Mouse (Mus musculus): ENCODE data around the gene Ddx46. TPM values are rescaled to one million over a fixed set of nuclear protein-coding genes. Genes with fewer than 3 reads are reported as not detected.

Ddx46 gene
- polyA plus RNA-seq, 1 experiment, result 15.2 TPM

- Histone ChIP-seq H3K4me3 (ENCODE audit: insufficient read depth, poor library complexity, severe bottlenecking) (no peak overlapping the region), H3K79me3 (ENCODE audit: low read depth) (no peaks in the 10 kb centered on the region), H3K79me2 (ENCODE audit: control insufficient read depth, insufficient read depth) (no peaks in the 10 kb centered on the region), H3K36me3 (ENCODE audit: control insufficient read depth, insufficient read depth) (peaks cover 74% of the 10 kb centered on the region), H3K27me3 (ENCODE audit: control insufficient read depth, insufficient read depth, insufficient read length) (no peaks in the 10 kb centered on the region), H3ac (ENCODE audit: control insufficient read depth, insufficient read length, low read depth) (no peak overlapping the region)
- no peak for TF ChIP-seq USF1 (IDR thresholded peaks at IDR 0.05; ENCODE audit: low read depth)
- TF ChIP-seq MYOG (IDR thresholded peaks at IDR 0.05; ENCODE audit: control insufficient read depth, extremely low read depth, insufficient read length), result no peak
- no peak for TF ChIP-seq FOSL1 (IDR thresholded peaks at IDR 0.05; ENCODE audit: insufficient read depth, low read length, poor library complexity, severe bottlenecking)
- TF ChIP-seq CEBPB (IDR thresholded peaks at IDR 0.05; ENCODE audit: low read depth), result no peak
- no peak for TF ChIP-seq MYOD1 (IDR thresholded peaks at IDR 0.05; ENCODE audit: control insufficient read depth, insufficient read length, low read depth)
- TF ChIP-seq MAX (IDR thresholded peaks at IDR 0.05), result no peak
- no peak for TF ChIP-seq CTCF (IDR thresholded peaks at IDR 0.05; ENCODE audit: control insufficient read depth, insufficient read depth, insufficient read length)
Measured at GRCm38 (mm10) chr13:55677364-55677763, 42.5 kb downstream of the Ddx46 start.

GRCm38 (mm10) chr13:55682201-55682600, 47.4 kb downstream of the Ddx46 start:
- H3K36me3 ChIP-seq (ENCODE audit: control insufficient read depth, insufficient read depth), result peaks cover 34% of the 10 kb centered on the region
- no peaks in the 10 kb centered on the region for H3K79me2 ChIP-seq (ENCODE audit: control insufficient read depth, insufficient read depth)
- TF ChIP-seq FOSL1 (IDR thresholded peaks at IDR 0.05; ENCODE audit: insufficient read depth, low read length, poor library complexity, severe bottlenecking) (no peak), MYOG (IDR thresholded peaks at IDR 0.05; ENCODE audit: control insufficient read depth, extremely low read depth, insufficient read length) (no peak), CEBPB (IDR thresholded peaks at IDR 0.05; ENCODE audit: low read depth) (no peak), CTCF (IDR thresholded peaks at IDR 0.05; ENCODE audit: control insufficient read depth, insufficient read depth, insufficient read length) (no peak), USF1 (IDR thresholded peaks at IDR 0.05; ENCODE audit: low read depth) (no peak), MYOD1 (IDR thresholded peaks at IDR 0.05; ENCODE audit: control insufficient read depth, insufficient read length, low read depth) (no peak), MAX (IDR thresholded peaks at IDR 0.05) (no peak)

GRCm38 (mm10) chr13:55683581-55683980, 48.8 kb downstream of the Ddx46 start:
- H3K36me3 ChIP-seq (ENCODE audit: control insufficient read depth, insufficient read depth), result peaks cover 24% of the 10 kb centered on the region
- H3K27me3 ChIP-seq (ENCODE audit: control insufficient read depth, insufficient read depth, insufficient read length), result no peaks in the 10 kb centered on the region
- H3K79me3 ChIP-seq (ENCODE audit: low read depth), result no peaks in the 10 kb centered on the region
- no peaks in the 10 kb centered on the region for H3K79me2 ChIP-seq (ENCODE audit: control insufficient read depth, insufficient read depth)
- no peak overlapping the region for H3ac ChIP-seq (ENCODE audit: control insufficient read depth, insufficient read length, low read depth)
- TF ChIP-seq FOSL1 (IDR thresholded peaks at IDR 0.05; ENCODE audit: insufficient read depth, low read length, poor library complexity, severe bottlenecking), result no peak
- no peak for TF ChIP-seq CEBPB (IDR thresholded peaks at IDR 0.05; ENCODE audit: low read depth)
- TF ChIP-seq CTCF (IDR thresholded peaks at IDR 0.05; ENCODE audit: control insufficient read depth, insufficient read depth, insufficient read length), result no peak
- TF ChIP-seq MAX (IDR thresholded peaks at IDR 0.05), result no peak
- TF ChIP-seq MYOG (IDR thresholded peaks at IDR 0.05; ENCODE audit: control insufficient read depth, extremely low read depth, insufficient read length), result no peak
- no peak for TF ChIP-seq USF1 (IDR thresholded peaks at IDR 0.05; ENCODE audit: low read depth)
- TF ChIP-seq MYOD1 (IDR thresholded peaks at IDR 0.05; ENCODE audit: control insufficient read depth, insufficient read length, low read depth), result no peak
- no peak overlapping the region for H3K4me3 ChIP-seq (ENCODE audit: insufficient read depth, poor library complexity, severe bottlenecking)

More at GRCm38 (mm10) chr13:55682201-55682600, 47.4 kb downstream of the Ddx46 start:
- no peak overlapping the region for H3K4me3 ChIP-seq (ENCODE audit: insufficient read depth, poor library complexity, severe bottlenecking)
- no peaks in the 10 kb centered on the region for H3K27me3 ChIP-seq (ENCODE audit: control insufficient read depth, insufficient read depth, insufficient read length)
- no peaks in the 10 kb centered on the region for H3K79me3 ChIP-seq (ENCODE audit: low read depth)
- H3ac ChIP-seq (ENCODE audit: control insufficient read depth, insufficient read length, low read depth), result no peak overlapping the region

- H3K4me3 ChIP-seq (ENCODE audit: insufficient read depth, poor library complexity, severe bottlenecking), result no peak overlapping the region
- TF ChIP-seq CTCF (IDR thresholded peaks at IDR 0.05; ENCODE audit: control insufficient read depth, insufficient read depth, insufficient read length) (no peak), MYOG (IDR thresholded peaks at IDR 0.05; ENCODE audit: control insufficient read depth, extremely low read depth, insufficient read length) (no peak), MYOD1 (IDR thresholded peaks at IDR 0.05; ENCODE audit: control insufficient read depth, insufficient read length, low read depth) (no peak), MAX (IDR thresholded peaks at IDR 0.05) (no peak), USF1 (IDR thresholded peaks at IDR 0.05; ENCODE audit: low read depth) (no peak), CEBPB (IDR thresholded peaks at IDR 0.05; ENCODE audit: low read depth) (no peak), FOSL1 (IDR thresholded peaks at IDR 0.05; ENCODE audit: insufficient read depth, low read length, poor library complexity, severe bottlenecking) (no peak)
Measured at GRCm38 (mm10) chr13:55686107-55686633, 51.3 kb downstream of the Ddx46 start.

GRCm38 (mm10) chr13:55687927-55688602, 53.2 kb downstream of the Ddx46 start:
- no peak overlapping the region for H3K4me3 ChIP-seq (ENCODE audit: insufficient read depth, poor library complexity, severe bottlenecking)
- H3K79me3 ChIP-seq (ENCODE audit: low read depth), result no peaks in the 10 kb centered on the region
- peaks cover 2% of the 10 kb centered on the region for H3K79me2 ChIP-seq (ENCODE audit: control insufficient read depth, insufficient read depth)
- no peak overlapping the region for H3ac ChIP-seq (ENCODE audit: control insufficient read depth, insufficient read length, low read depth)
- no peaks in the 10 kb centered on the region for H3K27me3 ChIP-seq (ENCODE audit: control insufficient read depth, insufficient read depth, insufficient read length)
- TF ChIP-seq MYOG (IDR thresholded peaks at IDR 0.05; ENCODE audit: control insufficient read depth, extremely low read depth, insufficient read length) (no peak), CTCF (IDR thresholded peaks at IDR 0.05; ENCODE audit: control insufficient read depth, insufficient read depth, insufficient read length) (no peak), MAX (IDR thresholded peaks at IDR 0.05) (no peak), USF1 (IDR thresholded peaks at IDR 0.05; ENCODE audit: low read depth) (no peak), CEBPB (IDR thresholded peaks at IDR 0.05; ENCODE audit: low read depth) (no peak)
- no peaks in the 10 kb centered on the region for H3K36me3 ChIP-seq (ENCODE audit: control insufficient read depth, insufficient read depth)

More at GRCm38 (mm10) chr13:55686107-55686633, 51.3 kb downstream of the Ddx46 start:
- H3K36me3 ChIP-seq (ENCODE audit: control insufficient read depth, insufficient read depth), result peaks cover 4% of the 10 kb centered on the region
- H3K79me3 ChIP-seq (ENCODE audit: low read depth), result no peaks in the 10 kb centered on the region
- H3K79me2 ChIP-seq (ENCODE audit: control insufficient read depth, insufficient read depth), result no peaks in the 10 kb centered on the region
- no peak overlapping the region for H3ac ChIP-seq (ENCODE audit: control insufficient read depth, insufficient read length, low read depth)
- H3K27me3 ChIP-seq (ENCODE audit: control insufficient read depth, insufficient read depth, insufficient read length), result no peaks in the 10 kb centered on the region
